Mouse (Mus musculus): ENCODE results near the gene Rsrc1.

Gene Rsrc1

DNA sequence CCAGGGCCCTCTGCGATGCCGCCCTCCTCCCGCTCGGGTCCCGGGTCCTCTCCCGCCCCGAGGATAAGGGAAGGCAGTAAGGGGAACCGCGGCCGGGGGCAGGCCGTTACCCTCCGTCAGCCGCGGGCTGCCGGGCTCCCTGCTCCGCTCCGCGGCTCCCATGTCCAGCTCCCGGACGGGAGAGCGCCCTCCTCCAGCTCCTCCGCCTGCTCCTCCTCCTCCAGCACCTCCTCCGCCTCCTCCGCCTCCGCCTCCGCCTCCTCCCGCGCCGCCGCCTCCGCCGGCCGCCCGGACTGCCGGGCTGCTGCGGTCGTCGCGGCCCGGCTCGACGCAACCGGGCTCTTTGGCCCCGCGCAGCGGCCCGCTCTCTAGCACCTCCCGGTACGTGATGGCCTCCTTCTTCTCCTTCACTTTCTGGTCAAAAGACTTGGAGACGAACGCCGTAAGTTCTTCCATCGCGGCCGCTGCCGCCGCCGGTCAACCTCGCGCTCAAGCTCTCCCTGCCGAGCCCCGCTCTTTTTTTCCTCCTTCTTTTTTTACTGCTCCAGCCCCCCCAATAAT, at the start of gene Rsrc1:
Rsrc1 (plus strand) TSS at position 290 of the 561 bp plus-strand sequence.
- DNase-seq (ENCODE audit: low spot score): no peak

DNA sequence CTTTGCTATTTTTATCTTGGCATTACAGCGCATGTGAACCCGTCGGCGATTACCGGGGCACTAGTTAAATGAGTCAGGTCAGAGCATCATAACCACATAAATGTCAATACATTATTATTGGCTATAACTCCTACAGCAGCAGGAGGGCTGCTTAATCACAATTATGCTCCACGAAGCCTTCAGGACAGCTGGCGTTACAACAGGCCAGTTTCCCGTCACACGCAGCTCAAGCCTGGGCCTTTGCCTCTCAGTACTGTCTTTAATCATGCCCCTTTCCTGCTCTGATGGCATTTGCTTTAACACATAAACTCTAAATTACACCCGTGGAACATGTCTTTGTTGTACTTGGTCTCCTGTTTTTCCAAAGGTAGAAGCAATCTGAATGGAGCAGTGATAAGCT, 41.5 kb upstream of the Rsrc1 start:
- DNase-seq (ENCODE audit: low spot score): no peak

DNA sequence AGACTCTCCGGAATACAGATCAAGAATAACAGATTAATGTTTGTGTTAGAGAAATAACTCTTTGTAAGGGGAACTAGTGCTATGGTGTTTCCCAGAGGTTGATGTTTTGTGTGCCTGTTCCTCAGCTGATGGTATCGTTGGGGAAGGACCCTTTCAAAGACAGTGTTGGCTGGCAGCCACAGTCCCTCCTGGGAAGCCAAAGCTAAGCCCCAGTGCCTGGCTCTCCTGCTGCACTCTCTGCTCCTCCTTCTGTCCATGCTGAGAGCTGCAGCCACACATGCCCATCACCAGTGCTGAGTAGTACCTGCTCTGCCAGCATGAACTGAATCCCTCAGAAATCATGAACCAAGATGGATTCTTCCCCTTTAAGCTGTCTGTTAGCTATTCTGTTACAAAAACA, 26.1 kb upstream of the Rsrc1 start:
- DNase-seq (ENCODE audit: low spot score): no peak

DNA sequence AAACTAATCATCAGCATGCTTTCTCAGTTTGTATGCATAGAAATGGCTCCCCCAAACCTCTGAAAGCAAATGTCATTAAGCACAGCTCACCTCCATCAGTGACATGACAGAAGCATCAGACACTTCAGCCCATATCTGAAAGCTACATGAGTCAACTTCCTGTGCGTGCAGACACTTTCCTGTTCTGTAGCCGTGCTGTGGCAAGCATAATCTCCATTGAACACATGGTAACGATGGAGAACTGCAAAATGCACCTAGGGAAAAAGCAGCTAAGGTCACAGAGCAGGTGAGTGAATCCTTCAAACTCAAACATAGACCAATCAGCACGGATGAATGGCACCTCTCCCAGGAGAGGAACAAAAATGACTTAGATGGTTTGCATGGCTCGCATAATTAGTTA, 21.2 kb upstream of the Rsrc1 start:
- no peak for DNase-seq (ENCODE audit: low spot score)

DNA sequence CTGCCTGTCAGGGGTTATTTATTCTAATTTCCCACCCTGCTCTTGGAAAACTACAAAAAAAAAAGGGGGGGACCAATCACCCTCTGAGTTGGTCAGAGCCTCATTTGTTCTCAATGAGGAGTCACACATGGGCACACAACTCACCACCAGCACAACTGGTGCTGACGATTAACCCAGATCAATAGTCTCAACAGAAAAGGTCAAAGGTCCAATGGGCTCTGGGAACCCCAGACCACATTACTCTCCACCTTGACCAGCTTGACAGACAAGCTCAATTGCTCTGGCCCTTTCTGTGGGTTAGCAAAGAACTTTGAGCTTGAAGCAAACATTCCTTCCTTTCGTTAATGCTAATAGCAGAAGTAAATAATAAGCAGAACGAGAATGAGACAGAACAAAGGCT, 16.3 kb upstream of the Rsrc1 start:
- DNase-seq (ENCODE audit: low spot score): no peak

DNA sequence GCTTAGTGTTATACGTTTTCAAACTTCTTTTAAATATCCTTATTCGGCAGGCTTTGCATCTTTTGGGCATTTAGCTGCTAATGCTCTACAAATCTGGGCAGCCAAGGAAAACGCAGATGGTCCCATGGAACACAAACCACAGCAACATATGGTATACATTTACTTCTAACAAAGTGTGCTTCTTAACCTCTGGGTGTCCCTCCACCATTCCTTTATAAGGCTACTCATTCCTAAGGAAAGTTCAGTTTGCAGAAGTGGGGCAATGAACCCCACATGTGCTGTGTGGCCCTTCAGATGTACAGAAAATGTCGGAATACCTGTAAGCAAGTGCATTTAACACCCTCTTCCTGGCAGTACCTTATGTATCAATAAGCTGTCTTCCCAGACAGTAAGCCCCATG, 13.7 kb upstream of the Rsrc1 start:
- no peak for DNase-seq (ENCODE audit: low spot score)

DNA sequence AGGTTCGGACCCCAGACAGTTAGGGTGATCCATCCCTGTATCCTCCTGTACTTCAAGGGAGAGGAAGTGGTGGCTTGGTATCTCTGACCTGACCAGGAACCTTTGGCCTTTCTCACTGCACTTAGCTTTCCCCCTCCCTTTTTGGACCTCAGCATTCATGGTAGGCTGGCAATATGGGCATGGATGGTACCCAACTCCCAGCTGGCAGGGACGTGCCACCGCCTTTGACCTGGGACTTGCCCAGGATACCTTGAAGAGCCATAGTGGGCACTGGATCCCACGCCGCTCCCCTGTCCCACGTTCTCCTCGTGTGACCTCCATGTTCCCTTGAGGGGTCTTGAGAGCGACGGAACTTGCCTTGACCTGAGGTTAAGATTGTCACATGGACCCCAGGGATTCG, 10.9 kb upstream of the Rsrc1 start:
- no peak for DNase-seq (ENCODE audit: low spot score)

DNA sequence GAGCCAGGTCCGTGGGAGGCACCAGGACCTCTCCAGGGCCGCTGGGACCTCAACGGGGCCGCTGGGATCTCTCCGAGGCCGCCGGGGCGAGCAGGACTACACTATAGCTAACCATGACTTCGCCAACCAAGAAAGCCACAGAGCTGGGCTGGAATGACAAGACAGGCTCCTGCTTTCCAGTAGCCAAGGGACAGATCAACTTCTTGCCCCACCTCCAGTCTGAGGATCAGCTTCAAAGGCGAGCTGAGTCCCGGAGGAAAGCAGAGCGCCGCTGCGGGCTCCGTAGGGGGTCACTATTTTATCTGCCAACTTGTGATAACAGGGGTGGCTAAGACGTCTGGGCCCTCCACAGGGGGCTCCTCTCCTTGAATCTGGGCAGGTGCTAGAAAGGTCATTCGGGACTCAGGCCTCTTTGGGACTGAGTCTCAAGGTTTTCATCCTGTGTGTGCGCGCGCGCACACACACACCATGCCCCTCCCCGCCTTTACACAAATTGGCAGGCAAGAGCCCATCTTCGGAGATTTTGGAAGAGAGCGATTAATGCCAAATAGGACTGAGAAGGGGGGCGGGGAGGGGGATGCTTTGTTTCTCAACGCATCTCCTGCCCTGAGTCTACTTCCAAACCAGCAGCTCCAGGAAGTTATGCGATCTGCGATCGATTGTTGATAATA, 10.4 kb upstream of the Rsrc1 start:
- no peak for DNase-seq (ENCODE audit: low spot score)

DNA sequence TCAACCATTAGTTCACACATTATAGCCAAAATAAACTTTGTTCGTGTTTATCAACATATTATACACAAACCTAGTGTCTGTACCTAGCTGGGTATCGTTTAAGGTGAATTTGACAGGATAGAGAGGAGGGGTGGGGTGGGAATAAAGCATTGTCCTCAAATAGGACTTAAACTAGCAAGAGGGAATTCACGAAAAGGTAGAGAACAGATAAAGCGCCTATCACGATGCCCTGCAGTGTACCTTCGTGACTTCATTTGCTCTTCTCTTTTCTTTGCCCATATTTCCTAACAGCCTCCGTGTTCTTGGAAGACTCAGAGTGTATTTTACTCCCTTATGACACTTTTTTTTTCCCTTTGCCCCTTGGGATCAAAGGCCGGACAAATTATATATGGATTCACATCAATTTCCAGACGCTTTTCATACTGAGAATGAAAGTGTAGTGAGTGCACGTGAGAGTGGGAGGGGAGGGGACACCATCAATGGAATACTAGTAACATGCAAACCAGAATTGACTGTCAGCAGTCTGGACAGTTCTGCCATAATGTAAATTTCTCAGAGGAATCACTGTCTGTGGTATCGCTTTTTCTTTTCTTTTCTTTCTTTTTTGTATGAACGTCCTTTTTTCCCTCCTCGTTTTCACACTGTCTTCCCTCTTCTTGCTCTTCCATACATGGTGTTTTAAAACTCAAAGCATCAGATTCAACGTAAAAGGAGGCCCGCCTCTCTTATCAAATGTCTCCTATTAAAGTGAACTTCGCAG, 8.8 kb upstream of the Rsrc1 start:
- no peak for DNase-seq (ENCODE audit: low spot score)

DNA sequence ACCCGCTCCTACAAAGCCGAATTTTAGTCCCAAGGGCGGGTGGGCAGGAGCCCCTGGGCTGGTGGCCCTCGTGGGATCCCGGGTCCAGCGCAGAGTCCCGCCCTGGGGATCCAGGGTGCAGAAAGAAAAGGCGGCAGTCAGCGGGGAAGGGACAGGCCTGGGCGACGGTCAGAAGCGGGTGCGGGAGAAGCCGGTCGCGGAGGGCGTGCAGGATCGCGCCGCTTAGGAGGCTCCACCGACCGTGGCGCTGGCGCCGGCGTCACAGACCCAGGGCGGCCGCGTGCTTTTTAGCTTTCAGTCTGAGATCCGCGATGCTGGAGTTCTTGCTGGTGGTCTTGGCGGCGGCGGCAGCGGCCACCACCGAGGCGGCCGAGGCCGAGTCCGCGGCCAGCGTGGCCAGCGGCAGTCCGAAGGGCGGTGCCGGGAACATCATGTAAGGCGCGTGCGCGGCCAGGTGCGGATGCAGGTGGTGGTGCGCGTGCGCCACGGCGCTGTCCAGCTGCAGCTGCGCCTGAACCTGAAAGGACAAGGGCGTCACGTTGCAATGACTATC, 7.7 kb upstream of the Rsrc1 start:
- no peak for DNase-seq (ENCODE audit: low spot score)

DNA sequence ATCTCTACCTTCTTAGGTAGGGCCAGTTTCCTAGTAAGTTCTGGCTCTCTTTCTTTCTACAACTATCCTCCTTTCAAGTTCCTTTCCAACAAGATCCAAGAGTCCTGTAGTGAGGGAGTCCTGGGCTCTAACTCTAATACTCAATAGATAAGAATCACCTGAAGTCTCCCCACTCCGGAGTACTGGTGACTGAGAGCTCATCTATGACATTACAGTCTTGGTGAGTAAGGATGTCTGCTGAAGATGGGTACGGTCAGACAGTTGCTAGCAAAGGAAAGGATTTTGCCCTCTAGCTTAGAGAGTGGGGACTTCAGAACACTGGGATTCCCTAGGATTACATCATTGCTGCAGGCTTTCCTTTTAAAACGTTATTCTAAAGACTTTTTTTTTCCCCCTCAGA, 6.7 kb upstream of the Rsrc1 start:
- DNase-seq (ENCODE audit: low spot score): no peak

DNA sequence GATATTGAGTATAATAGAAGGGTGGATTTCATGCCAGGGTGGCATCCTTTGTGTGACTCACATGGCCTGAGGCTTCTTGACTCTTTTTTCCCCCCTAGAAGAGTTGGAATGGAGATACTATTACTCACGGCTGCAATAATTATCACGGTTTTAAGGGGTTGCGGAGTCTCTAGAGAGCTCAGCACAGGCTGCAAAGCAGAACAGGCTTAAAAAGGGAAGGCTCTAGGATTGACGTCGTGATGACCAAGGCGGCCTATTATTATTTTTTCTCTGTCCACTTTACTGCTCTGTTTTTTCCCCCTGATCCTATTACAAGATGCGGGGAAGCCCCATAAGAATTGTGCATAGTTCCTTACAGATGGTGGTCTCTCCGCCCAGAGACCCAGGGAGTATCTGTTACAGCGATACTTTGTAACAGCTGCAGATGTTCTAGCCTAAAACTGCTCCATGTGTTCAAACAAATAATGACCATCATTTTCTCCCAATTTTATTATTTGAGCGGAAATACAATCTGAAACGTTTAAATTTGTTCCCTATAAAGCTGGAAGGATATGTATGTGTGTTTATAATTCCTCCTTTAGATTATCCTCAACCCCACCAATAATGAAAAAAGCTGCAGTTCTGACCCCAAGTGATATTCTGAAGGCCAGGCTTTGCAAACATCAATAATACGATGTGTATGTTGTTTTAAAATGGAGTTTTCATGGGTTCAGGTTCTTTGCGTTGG, 4.1 kb upstream of the Rsrc1 start:
- no peak for DNase-seq (ENCODE audit: low spot score)

DNA sequence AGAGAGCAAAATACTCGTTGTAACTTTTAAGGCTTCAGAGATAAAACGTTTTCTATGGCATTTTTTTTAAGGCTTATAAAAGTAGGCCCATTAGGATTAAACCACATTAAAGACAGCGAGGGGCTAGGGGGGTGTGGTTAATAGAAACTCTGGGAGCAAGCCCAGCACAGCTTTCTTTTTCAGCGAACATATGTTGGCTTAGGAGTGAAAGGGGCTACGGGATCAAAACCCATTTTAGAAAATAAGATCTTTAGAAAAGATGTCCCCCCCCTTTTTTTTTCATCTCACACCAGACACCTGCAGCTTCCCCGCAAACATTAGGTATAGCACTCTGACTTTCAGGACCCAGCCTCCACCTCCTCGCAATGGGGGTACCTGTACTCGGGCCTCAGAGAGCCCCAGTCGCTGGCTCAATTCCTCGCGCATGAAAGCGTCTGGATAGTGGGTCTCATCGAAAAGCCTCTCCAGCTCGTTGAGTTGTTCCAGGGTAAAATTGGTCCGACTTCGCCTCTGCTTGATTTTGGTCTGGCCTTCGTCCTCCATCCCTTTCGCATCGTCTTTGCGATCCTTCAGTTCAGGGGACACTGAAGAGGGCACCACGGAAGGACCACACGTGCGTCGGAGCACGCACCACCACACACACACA, 3.3 kb upstream of the Rsrc1 start:
- no peak for DNase-seq (ENCODE audit: low spot score)

DNA sequence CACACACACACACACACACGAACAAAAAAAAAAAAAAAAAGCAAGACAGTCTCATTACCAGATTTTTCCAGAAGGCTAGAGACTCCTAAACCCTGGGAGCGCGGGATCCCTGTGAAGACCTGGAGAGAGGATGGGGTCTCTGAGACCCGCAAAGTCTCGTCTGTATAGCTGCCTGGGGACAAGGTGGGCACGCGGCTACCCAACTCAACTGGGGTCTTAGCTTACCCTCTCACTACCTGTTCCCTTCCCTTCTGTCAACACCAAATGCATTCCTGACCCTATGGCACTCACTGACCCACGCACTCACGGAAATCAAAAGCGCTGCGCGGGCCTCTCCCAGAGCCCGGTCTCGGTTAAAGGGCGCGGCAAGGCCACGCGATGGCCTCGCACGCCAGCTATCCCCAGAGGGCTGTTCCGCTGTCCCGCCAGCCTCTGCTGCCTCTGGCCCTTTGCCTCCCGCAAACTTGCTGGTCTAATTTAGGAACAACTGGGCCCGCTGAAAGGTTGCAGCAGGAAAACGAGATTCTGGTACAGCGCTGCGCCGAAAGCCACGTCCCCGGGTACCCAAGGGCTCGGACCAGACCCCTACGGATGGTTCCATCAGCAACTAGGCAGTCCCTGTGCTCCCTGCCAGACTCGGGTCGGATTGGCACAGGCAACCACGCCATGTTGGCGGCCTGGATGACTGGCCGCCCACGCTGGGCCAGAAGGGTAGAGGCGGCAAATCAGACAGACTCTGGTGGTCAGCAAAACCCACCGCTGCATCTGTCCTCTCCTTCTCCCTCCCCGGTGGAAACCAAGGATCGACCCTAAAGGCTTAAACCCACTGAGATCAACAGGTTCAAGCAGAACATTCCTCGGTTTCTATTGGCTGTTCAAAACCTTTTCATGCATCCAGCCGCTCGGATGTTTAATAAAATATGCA, 2.5 kb upstream of the Rsrc1 start:
- DNase-seq (ENCODE audit: low spot score): no peak

DNA sequence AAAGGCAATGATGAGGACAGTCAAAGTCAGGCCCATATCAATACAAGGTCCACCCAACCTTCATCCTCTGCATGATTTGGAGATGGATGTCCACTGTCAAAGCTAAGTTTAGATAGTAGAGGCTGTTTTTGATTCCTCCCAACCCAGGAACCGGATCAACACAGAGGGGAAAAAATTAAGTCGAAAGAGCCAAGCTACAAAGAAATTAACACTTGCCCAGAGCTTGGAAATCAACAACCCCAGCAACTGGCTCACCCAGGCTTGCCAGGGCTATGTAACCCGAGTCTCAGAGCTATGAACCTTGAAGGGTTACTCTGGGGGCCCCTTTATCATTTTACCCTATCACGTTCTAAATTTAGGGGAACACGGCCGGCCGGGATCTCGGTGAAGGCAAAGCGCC, 1.7 kb upstream of the Rsrc1 start:
- no peak for DNase-seq (ENCODE audit: low spot score)

DNA sequence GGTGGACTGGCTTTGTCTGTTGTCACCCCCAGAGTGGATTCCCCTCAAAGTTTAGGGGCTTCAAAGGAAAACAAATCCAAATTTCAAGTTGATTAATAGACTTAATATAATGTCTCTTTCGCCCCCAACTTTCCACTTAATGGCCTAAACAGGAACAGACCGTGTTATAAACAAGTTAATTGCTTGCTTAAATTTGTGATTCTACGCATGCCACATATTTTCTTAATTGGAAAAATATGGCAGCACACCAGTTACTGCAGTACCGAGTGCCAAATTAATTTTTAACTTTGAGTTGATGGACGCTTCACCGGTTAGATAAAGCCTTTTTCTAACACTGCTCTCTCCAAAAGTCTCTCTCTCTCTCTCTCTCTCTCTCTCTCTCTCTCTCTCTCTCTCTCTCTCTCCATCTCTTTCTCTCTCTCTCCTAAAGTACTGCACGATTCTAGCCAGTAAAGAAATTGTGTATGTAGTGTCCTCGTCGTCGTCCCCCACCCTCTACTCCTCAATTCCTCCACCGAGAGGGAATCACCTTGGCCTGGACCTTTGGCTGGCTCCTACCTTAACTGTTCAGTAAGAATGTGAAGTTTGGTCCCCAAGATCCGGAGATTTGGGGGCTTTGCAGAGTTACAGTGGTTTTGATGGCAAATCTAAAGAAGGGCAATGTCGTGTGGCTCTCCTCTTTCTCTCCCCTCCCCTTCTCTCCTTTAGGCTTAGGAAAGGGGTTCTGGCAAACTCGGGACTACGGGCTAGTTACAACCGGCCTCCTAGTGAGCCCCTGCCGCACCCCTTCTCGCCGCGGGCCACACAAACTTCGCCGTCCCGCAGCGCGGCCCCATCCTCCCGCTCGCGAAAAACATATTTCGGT, 847 bp upstream of the Rsrc1 start:
- no peak for DNase-seq (ENCODE audit: low spot score)

DNA sequence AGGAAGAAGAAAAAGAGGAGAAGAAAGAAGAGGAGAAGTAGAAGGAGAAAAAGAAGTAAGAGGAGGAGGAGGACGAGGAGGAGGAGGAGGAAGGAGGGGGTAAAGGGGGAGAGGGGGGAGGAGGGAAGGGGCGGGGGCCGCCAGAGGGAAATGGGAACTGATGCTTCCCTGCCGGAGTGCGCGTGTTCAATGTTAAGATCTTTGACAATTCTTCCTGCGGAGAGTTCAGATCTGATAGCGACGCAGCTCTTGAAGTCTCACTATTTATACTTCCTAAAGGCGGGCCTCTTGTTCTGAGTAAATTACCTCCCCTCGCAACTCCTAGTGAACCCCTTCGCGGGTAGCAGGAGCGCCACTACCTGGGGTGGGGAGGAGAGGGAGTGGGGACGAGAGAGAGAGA, 516 bp downstream of the Rsrc1 start, which contains the start of gene Shox2:
Shox2 (minus strand) TSS at position 66 of the 400 bp plus-strand sequence.
- no peak for DNase-seq (ENCODE audit: low spot score)

DNA sequence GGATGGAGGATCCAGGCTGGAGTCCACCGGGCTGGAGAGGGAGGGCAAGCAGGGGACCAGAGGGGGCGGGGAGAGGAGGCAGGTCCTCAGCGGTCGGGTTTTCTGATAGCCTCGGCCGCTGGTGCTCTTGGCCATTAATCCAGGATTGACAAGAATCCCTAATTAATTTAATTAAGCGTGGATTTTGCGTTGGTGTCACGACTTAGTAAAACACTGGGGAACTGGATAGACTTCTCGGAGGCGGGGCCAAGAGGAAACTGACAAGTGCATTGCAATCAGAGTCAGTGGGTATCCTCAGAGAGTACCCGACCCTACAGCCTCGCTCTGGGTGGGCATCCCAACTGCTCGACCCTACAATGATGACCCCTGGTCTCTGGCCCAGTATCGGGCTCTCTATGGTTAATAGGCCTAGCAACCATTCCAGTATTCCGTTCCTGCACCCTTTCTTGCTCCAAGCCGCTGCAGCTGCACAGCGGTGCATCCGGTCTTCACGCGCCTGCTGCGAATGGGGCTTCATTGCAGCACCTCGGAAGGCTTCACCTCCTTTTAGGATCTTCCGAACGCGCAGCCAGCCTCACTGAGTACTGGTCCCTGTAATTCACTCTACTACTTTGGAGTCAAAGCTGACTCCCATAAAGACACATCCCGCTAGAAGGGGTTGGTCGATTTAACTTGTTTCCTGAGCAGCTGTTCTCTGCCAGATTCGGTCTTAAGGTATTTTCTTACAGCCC, 1.2 kb downstream of the Rsrc1 start:
- DNase-seq (ENCODE audit: low spot score): no peak

DNA sequence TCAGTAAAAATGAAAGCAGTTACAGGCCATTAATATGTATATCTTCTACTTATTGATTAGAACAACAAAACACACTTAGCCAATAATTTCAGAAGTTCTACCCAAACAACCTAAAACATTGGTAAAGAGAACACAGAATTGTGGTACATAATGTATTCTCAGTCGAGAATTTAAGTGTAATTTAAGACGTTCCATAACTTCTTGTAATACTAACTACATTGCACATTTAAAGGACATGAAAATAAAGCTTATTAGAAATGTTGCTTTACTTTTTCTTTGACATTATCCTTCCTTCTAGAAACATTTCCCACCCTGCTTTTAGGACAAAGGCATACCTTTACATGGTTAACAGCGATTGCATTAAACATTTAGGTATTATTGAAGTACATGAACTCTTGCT, 2.3 kb downstream of the Rsrc1 start:
- DNase-seq (ENCODE audit: low spot score): no peak
